Mouse (Mus musculus) kidney, adult 18-20 months (tissue): ENCODE measurements around the gene BC005561.
"Not testable (repeated sequence)": the region's sequence is repeated elsewhere in the genome, so short reads cannot be mapped to it uniquely, and the experiment has no call there.

Experiments used
- DNase-seq: peaks from one replicate; pipeline ENCODE4 v3.0.0; 2021

The BC005561 gene

GRCm38 (mm10) chr5:104508195-104508891 lies at the start of gene BC005561:
Gene BC005561 (plus strand): TSS chr5:104508352.
- DNase-seq = peak; percentile 89

GRCm38 (mm10) chr5:104458832-104459705 lies 49.1 kb upstream of the BC005561 start, which contains the start of gene Pkd2:
Gene Pkd2 (plus strand): TSS chr5:104459450.
- DNase-seq = peak; percentile 88

GRCm38 (mm10) chr5:104459706-104460455 lies 48.3 kb upstream of the BC005561 start:
- DNase-seq = peak; percentile 74

GRCm38 (mm10) chr5:104460456-104460838 lies 47.7 kb upstream of the BC005561 start:
- no peak for DNase-seq

- DNase-seq = peak; percentile 53
These were observed 47.3 kb upstream of the BC005561 start for GRCm38 (mm10) chr5:104460856-104461255.

- DNase-seq = peak; percentile 27
These were observed 42.9 kb upstream of the BC005561 start for GRCm38 (mm10) chr5:104465279-104465678.

- DNase-seq = peak; percentile 77
These were observed 42.4 kb upstream of the BC005561 start for GRCm38 (mm10) chr5:104465731-104466130.

GRCm38 (mm10) chr5:104466816-104467215 lies 41.3 kb upstream of the BC005561 start:
- DNase-seq = no peak

- no peak for DNase-seq
These were observed 39.6 kb upstream of the BC005561 start for GRCm38 (mm10) chr5:104468586-104468985.

- peak; percentile 57 for DNase-seq
These were observed 37.2 kb upstream of the BC005561 start for GRCm38 (mm10) chr5:104470981-104471391.

- DNase-seq = peak; percentile 22
These were observed 35.8 kb upstream of the BC005561 start for GRCm38 (mm10) chr5:104472371-104472770.

- DNase-seq = peak; percentile 42
These were observed 27.8 kb upstream of the BC005561 start for GRCm38 (mm10) chr5:104480367-104480766.

- DNase-seq = no peak
These were observed 25.3 kb upstream of the BC005561 start for GRCm38 (mm10) chr5:104482856-104483255.

GRCm38 (mm10) chr5:104491561-104491960 lies 16.6 kb upstream of the BC005561 start:
- no peak for DNase-seq

- DNase-seq = peak; percentile 31
These were observed 3.3 kb upstream of the BC005561 start for GRCm38 (mm10) chr5:104504883-104505282.

- DNase-seq = no peak
These were observed 340 bp upstream of the BC005561 start for GRCm38 (mm10) chr5:104507829-104508194.

GRCm38 (mm10) chr5:104511211-104511610 lies 3.1 kb downstream of the BC005561 start:
- DNase-seq = no peak

- DNase-seq = no peak
These were observed 30.5 kb downstream of the BC005561 start for GRCm38 (mm10) chr5:104538612-104539011.

- no peak for DNase-seq
These were observed 31.2 kb downstream of the BC005561 start for GRCm38 (mm10) chr5:104539331-104539730.

- DNase-seq = not testable (repeated sequence)
These were observed 59.9 kb downstream of the BC005561 start for GRCm38 (mm10) chr5:104568079-104568478.

GRCm38 (mm10) chr5:104570766-104571165 lies 62.6 kb downstream of the BC005561 start:
- peak; percentile 51 for DNase-seq

GRCm38 (mm10) chr5:104571282-104571921 lies 63.2 kb downstream of the BC005561 start:
- DNase-seq = peak; percentile 90
